Mouse (Mus musculus) erythroblast, embryonic 14.5 days (primary cell): ENCODE results near the gene Ctrc.

Experiments
- GATA1 ChIP-seq: IDR thresholded peaks from 2 replicates; pipeline ENCODE4 v1.6.1; 2012; ENCODE audit warnings: low read length, inconsistent platforms, mixed read lengths
- TAL1 ChIP-seq: IDR thresholded peaks from 3 replicates; pipeline ENCODE4 v1.6.1; 2012; ENCODE audit warnings: low read length, inconsistent platforms, mixed read lengths

- TF ChIP-seq GATA1 (no peak), TAL1 (no peak)
Observed at GRCm38 (mm10) chr4:141819316-141819715, 26.8 kb downstream of the Ctrc start.
